Mouse (Mus musculus) lung, postnatal 0 days (tissue): Measurements from ENCODE around the gene Cdh13.

ENCODE experiments used
- CTCF ChIP-seq: IDR thresholded peaks from 2 replicates; pipeline ENCODE4 v1.5.1; 2016; ENCODE audit warnings: antibody characterized with exemption, mild to moderate bottlenecking
- EP300 ChIP-seq: IDR thresholded peaks from 2 replicates; pipeline ENCODE4 v1.6.1; 2016; ENCODE audit warnings: antibody characterized with exemption, mild to moderate bottlenecking, control low read depth

GRCm38 (mm10) chr8:119353659-119354023 lies 1070.1 kb downstream of the Cdh13 start:
- TF ChIP-seq CTCF (no peak), EP300 (no peak)
